Mouse (Mus musculus): ENCODE results near the gene Slc9a5.
A peak's percentile ranks its signal among the peaks of the same experiment; 100 is the strongest.

The Slc9a5 gene

DNA sequence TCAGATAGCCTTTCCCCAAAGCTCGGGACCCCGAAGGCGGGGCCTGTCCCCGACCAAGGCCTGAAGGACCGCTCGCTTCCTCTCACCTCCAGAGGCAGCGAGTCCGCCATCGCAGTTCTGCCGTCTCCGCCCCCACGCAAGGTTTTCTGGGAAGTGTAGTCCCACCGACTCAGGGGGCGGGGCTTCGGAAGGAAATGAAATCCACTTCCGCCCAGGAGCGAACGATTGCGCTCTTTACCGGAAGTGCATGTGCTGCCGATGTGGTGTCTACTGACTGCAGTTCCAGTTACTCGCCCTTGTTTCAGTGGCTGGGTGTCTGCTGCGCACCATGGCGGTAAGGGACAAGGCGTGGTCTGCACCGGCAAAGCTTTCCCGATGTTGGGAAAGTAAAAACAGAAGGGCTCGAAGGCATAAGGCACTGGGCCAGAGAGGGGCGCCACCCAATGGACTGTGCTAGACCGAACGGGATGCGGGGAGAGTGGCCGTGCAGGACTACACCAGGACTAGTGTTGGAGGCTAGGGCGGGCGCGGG is 22.4 kb upstream of the Slc9a5 start, which contains the start of the genes Lrrc29 and Tmem208:
Lrrc29 (minus strand) TSS at position 138 of the 532 bp plus-strand sequence.
Tmem208 (plus strand) TSS at position 214 of the 532 bp plus-strand sequence.
- peak; percentile 96 for DNase-seq (ENCODE audit: low spot score)

DNA sequence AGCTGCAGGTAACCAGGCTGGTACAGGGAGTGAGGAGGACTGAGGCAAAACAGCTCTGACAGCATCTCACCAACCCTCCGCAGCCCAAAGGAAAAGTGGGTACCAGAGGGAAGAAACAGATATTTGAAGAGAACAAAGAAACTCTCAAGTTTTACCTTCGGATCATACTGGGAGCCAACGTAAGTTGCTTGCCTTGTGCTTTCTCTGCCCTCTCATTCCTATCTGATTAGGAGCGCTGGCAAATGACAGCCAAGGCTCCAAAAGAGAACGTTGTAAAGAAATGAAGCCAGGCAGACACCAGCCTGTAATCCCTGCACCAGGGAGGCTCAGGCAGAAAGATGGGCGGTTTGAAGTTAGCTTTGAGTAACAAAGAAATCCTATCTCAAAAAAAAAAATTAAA is 21.7 kb upstream of the Slc9a5 start:
- DNase-seq (ENCODE audit: low spot score), result no peak

DNA sequence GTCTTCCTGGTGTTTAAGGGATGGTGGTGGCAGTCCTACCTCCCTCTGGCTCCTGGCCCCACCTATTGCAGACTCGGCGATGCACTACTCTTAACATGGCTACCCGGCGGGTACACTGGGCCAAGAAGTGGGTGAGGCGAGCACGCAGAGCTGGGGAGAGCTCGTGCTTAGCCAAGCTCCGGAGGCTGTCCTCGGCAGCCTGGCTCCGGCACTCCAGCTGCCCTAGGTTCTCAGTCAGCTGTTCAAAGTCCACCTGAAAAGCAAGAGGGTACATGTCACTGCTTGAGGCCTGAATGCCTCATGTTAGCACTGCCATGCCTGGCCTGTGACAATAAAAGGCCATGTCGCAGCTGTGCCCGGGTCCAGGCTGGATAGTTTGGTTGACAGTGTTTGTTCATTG is 18.3 kb upstream of the Slc9a5 start:
- no peak for DNase-seq (ENCODE audit: low spot score)

DNA sequence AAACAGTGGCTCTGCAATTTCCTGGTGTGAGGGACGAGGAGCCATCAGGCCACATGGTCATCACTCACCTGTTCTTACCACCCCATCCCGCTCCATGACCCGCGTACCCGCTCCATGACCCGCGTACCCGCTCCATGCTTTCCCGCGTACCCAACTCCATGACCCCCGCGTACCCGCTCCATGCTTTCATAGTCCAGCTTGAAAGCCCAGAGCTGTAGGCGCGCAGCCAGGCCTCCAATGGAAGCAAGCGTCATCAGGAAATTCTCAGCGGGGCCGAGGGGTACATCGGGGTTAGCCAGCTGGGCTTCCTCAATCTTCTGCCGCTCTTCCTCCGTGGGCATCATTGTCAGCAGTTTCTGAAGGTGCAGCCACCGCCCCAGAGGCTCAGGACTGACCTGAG is 17.2 kb upstream of the Slc9a5 start:
- DNase-seq (ENCODE audit: low spot score), result no peak

DNA sequence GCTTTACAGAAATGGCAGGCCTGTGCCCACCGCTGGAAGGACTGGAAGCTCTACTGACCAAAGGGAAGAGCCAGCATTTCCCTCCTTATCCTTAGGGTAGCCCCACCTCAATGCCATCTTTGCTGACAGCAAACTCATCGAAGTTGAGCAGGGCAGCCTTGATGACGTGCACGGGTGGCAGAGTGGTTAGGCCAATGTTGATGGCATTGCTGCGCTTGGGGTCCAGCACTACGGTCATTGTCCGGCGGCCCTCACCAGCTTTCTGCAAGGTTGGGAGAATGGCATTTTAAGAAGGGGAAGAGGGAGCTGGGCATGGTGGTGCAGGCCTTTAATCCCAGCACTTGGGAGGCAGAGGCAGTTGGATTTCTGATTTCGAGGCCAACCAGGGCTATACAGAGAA is 16.7 kb upstream of the Slc9a5 start:
- no peak for DNase-seq (ENCODE audit: low spot score)

DNA sequence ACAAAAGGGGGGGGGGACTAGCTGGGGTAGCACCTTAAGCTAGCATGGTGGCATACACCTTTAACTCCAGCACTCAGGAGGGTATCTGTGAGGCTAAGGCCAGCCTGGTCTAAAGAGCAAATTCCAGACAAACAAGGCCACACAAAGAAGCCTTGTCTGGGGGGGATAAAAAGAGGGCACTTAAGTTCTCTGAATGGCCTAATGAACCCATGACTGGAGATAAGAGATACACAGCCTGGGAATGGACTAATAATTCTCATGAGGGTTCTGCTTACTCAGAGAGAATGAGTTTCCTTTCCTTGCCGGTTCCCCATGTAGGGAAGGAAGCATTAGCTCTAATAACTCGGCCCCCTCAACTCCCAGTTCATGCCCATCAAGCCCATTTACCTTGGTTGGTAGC is 16.1 kb upstream of the Slc9a5 start:
- no peak for DNase-seq (ENCODE audit: low spot score)

DNA sequence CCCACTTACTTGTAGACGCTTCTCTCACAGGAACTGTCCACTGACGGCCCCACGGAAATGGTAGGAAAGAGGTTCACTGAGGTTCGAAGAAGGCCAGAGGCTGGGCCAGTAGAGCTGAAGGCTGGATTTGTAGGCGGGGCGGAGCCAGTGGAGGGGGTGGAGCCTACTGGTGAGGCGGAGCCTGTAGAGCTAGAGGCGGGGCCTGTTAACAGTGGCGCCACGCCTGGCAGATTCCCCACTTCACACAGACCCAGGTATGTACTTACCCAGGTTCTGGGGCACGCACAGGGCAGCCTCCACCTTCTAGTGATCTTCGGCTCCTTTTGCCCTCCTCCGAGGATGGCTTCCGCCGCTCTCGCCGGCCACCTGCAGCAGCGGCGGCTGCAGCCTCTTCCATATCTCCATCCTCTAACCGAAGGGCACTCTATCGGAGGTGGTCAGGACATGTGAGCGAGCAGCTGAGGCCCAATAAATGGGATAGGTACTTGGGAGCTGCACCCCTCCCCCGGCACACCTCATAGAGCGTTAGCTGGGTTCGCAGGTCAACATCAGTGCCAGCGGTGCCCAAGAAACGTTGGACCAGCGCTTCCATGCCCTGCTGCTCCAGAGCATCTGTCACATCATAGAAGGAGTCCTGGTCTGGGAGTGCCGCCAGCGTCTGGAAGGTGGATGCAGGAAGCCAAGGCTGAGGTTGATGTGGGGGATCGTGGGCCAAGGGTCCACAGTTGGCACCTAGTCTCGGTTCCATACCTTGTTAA is 12.1 kb upstream of the Slc9a5 start:
- peak; percentile 72 for DNase-seq (ENCODE audit: low spot score)

DNA sequence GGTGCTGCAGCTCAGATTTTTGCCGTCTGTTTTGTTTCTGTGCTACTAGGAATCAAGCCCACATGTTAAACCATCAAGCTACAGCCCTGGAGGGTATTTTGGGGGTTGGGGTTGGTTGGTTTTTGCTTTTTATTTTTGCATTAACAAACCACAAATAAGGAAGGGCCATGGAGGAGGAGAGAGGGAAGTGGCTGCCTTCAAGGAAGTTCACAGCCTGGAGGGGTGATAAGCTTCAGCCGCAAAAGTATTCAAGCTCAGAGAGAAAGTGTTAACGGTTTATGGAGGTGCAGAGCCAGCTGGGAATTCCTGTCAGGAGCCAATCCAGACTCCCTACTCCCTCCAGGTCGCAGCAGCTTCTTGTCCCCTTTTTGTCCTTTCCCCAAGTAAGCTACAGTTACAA is 9.7 kb upstream of the Slc9a5 start:
- no peak for DNase-seq (ENCODE audit: low spot score)

DNA sequence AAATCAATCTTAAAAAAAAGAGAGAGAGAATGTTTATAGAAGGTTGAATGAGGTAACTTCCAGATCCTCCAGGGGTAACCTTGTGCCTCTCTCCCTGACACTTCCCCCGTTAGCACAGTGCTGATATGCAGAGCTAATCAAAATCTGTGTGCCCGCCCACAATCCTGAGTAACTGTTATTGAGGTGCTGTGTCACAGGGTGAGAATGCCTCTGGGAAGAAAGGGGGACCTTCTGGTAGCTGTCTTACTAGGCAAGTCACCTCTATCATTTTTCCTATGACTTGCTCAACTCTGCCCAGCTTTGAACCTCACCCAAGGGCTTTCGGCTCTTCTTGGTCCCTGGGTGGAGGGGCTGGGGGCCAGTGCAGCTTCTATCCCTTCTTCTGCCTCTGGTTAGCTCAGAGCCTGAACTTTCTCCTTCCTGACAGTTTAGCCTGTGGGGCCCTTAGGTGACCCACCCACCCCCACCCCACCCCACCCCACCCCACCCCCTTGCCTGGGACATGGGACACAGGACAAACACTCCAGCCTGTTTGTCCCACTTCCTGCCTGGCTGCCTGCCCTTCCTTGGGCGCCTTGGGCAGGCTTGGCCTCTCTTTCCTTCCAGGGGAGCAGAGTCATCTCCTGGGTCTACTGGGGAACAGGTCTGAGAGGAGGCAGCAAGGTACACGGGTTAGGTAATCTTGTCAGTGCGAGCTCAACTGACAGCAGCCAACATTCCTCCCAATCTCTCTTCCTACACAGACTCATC is 8.6 kb upstream of the Slc9a5 start:
- no peak for DNase-seq (ENCODE audit: low spot score)

DNA sequence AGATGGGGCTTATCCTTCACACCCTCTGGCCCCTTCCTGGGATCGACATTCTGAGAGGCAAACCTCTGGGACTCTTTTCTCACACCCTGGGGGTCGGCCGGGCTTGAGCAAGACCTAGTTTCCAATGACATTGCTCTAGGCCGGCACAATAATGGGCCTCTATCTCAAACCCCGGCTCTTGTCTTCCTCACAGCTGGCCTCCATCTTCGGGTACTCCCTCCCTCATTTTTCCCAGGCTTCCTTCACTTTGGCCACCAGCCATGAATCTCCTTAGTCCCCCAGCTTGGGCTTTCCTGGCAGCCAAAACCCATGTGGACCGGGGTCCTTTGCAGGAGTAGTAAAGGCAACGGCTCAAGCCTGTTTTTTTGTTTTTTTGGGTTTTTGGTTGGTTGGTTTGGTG is 7.2 kb upstream of the Slc9a5 start:
- no peak for DNase-seq (ENCODE audit: low spot score)

DNA sequence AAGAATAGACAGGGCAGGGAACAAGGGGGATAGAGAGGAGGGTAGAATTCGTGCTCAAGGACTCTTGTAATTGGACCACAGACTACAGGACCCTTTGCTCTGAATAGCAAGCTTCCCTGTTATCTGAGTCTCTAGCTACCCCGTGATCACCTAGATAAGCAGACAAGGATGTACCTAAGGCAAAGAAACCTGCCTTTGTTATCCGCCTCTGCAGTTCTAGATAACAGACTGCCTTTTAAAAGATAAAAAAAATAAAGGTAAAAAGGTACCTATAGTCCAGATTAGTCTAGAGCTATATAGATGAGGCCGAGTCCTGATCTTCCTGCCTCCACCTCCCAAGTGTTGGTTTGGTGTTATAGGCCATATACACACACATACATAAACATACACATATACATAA is 5.9 kb upstream of the Slc9a5 start:
- no peak for DNase-seq (ENCODE audit: low spot score)

DNA sequence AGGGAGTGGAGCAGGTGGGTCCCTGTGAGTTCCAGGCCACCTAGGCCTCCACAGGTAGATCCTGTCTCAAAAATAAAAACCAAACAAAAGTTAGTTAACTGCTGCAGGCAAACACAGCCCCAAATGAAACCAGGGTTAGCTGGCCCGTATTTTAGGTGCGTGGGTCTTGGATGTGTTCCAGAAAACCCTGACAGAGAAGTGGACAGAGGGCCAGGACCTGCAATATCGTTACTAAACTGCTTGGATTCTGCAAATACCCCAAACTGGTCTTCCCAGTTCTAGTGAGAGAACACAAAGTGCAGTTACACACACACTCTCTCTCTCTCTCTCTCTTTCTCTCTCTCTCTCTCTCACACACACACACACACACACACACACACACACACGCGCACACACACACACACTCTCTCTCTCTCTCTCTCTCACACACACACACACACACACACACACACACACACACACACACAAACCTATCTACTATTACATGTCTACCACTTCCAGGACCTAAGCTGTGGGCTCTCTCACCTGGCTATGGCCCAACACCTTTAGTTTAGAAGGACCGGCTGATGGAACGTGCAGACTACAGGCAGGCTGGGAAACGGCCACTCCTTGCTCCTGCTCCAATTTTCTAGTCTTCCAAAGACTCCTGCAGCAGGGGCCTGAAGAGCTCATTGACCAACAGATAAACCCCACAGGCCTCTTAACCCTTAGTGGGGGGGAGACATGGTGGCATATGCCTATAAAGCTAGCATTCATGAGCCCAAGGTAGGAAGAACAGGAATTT is 4.7 kb upstream of the Slc9a5 start:
- no peak for DNase-seq (ENCODE audit: low spot score)

DNA sequence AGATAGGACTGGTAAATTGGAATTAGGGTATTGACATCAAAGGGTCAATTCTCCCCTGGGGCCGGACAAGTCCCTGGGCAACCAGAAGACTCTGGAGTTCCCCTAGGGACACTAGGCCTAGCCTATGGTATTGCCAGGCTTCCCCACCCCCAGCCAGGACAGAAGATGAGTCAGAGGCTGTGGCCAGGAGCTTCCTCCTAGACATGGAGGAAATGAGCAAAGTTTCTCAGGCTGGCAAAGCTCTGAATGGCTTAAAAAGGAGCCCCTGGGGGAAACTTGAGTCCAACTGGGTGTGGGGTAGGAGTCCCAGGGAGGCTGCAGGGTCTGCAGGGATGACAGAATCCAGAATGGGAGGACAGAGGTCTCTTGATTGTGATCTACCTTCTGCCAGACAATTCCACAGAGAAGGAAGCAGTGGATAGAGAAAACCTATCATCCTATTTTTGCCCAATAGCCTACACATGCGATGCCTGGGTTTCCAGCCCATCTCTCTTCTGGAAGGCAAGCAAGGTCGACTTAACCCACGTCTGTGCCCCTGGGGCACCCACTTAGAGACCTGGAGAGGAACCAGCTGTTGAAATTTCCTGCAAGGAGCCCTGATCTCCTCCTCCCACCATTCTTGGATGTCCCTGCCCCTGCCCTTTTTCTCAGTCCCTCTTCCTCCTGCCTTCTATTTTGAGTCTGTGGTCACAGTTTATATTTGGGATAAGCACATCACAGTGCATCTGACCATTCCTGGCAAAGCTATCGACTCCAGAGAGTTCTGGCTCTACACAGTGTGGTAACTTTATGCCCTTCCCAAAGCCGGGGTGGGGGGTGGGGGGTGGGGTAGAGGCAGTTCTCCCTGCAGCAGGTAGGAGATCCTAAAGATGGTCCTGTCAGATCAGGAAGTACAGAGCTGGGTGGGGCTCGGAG is 3.3 kb upstream of the Slc9a5 start:
- no peak for DNase-seq (ENCODE audit: low spot score)

DNA sequence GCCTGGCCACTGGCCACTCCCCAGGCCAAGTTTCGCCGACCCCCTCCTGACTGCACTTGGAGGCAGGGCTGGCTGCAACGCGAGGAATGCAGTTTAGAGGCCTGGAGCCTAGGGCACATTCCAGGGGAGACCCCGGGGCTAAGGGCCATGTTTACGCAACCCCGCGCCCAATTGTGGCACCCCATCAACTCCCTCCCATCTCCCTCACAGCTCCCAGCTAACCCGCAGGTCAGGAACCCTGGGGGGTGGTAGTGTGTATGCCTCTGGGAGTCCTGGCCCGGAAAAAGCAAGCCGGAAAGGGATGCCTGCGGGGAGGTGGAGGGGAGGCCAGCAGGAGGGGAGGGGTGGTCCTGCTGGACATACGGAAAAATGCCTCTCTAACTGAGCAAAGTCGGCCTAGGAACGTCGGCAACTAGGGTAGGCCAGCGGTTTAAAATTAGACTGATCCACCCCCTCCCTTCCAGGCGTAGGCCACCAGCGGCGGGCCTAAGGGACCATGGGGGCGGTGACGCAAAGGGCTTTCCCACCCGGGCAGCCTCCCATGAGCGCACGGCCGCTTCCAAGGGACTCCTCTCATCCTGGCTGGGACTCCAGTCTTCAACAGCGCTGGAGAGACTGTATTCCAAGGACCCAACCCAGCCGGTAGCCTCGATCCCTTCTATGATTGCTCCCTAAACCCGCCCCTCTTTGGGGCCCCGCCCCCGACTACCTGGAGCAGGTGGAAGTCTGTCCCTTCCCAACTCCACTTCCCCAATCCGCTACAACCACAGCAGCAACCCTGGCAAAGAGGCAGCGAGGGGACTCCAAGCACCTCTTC is 1.8 kb upstream of the Slc9a5 start:
- DNase-seq (ENCODE audit: low spot score), result peak; percentile 62

DNA sequence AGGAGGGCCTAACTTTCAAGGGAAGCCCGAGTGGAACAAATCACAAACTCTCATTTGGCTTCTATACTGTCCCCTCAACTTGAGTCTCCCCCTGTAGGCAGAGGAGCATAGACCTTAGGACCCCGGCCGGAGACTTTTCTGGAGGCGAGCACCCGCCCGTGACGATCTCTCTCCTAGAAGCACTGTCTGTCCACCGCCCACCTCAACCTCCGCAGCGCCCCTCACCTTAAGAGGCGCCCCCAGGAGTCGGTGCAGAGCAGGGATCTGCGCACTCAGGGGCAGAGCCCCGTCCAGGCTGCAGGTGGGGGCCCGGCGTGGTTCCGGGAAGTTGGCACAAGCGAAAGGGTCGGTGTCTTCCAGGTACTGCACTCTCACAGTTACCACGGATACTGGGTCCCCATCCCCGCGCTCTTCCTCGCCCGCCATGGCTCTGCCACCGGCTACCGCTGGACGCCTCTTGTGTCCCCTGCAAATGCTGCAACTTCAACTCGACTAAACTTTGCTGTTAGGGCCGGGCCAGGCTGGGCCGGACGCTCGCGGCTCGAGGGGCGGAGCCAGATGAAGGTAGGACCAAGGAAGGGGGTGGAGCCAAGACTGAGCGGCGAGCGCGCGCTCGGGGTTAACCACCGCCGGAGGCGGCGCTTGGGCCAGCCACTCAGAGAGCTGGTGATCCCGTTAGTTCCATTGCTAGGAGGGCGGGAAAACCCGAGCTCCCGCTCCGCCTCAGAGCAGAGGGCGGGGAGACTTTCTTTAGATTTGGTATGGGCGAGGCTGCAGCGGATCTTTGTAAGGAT is 1.0 kb upstream of the Slc9a5 start, which contains the start of gene Fhod1:
Fhod1 (minus strand) TSS at position 526 of the 794 bp plus-strand sequence.
- peak; percentile 93 for DNase-seq (ENCODE audit: low spot score)

DNA sequence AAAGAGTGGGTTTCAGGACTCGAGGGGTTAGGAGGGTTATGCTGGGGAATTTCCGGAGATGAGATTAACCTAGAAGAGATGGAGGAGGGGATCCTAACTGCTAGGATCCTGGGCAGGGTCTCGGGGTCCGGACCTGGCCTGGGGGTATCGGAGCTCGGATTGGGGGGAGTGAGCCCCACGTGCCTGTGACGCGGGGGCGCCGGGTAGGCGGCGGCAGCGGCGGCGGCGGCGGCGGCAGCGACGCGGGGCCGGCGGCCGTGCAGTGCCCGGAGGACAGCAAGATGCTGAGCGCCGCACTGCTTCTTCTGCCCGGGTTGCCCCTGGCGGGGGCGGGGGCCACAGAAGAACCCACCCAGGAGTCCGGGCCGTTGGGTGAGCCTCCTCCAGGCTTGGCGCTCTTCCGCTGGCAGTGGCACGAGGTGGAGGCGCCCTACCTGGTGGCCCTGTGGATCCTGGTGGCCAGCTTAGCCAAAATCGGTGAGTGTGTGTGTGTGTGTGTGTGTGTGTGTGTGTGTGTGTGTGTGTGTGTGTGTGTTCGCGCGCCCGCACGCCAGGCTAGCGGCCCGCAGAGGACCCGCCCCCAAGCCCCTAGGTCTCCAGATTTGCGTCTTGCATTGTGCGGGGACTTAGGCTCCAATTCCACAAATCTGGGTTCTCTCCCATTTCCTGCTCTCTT is 591 bp downstream of the Slc9a5 start:
- DNase-seq (ENCODE audit: low spot score), result no peak

DNA sequence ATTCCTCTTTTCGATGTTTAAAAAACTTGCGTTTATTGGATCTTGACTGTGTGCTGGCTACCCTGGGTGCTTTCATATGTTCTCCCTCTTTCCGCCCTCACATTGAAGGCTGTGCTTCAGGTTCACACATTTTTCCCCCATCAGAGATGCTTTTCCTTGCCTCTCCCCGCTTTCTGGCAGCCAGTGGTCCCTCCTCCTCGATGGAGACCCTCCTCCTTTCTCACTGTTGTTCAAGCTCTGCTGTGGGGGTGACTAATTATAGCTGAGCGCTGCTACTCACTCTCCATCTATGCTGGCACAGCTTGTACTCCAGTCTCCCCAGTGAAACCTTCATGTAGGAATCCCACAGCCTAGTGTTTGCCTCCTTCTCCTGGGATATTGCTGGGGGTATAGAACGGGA is 1.5 kb downstream of the Slc9a5 start:
- no peak for DNase-seq (ENCODE audit: low spot score)

DNA sequence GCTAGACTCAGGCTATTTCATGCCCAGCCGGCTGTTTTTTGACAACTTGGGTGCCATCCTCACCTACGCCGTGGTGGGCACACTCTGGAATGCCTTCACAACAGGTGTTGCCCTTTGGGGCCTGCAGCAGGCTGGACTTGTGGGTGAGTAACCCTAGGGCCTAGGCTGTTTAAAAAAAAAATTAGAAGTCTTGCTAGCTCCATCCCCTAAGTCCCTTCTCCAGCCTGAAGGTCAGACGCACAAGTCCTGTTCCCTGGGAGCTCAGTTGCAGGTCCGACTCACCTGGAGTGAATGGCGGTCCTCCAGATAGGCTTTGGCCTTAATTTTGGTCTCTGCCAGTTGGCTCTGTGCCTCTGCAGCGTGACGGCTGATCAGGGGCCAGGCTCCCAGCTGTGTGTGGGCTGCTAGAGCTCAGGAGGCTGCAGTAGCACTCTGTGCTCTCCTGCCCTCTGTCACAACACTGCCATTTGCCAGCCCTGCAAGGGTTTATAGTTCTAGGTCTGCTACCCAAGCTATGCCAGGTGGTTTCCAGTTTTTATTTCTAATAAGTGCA is 5.0 kb downstream of the Slc9a5 start:
- no peak for DNase-seq (ENCODE audit: low spot score)

DNA sequence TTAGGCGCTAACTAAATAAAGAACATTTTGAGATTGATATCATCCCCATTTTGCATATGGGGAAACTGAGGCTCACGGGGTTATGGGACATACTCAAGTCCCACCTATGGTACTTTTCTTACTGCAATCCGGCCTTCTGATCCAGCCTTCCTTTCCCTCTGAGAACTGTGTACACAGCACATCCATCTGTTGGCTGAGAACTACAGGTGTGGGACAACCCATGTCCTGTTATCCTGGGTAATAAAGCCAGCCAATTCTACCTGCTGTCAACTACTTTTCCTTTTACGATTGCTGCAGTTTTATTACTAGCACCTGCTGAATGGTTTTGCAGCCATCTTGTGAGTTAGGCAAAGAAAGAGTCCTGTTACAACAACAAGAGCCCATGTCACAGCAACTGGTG is 5.9 kb downstream of the Slc9a5 start:
- DNase-seq (ENCODE audit: low spot score), result no peak

Data from testis, postnatal 14 days (tissue).